Mouse (Mus musculus): ENCODE results near the gene Xpnpep1. TPM values are rescaled to one million over a fixed set of nuclear protein-coding genes. Genes with fewer than 3 reads are reported as not detected.

The Xpnpep1 gene
- total RNA-seq, 2 experiments from 2014 or later = 103 to 105 TPM

- DNase-seq = no peak
Measured at GRCm38 (mm10) chr19:53066531-53066930, 26.5 kb upstream of the Xpnpep1 start.

GRCm38 (mm10) chr19:53064972-53065361, 25.0 kb upstream of the Xpnpep1 start:
- DNase-seq = no peak

GRCm38 (mm10) chr19:53064292-53064971, 24.4 kb upstream of the Xpnpep1 start:
- no peak for DNase-seq

- no peak for DNase-seq
Measured at GRCm38 (mm10) chr19:53062046-53062445, 22.0 kb upstream of the Xpnpep1 start.

- no peak for DNase-seq
Measured at GRCm38 (mm10) chr19:53059344-53060111, 19.5 kb upstream of the Xpnpep1 start.

GRCm38 (mm10) chr19:53058726-53059334, 18.8 kb upstream of the Xpnpep1 start:
- DNase-seq = no peak

- no peak for DNase-seq
Measured at GRCm38 (mm10) chr19:53057980-53058725, 18.1 kb upstream of the Xpnpep1 start.

GRCm38 (mm10) chr19:53053355-53053754, 13.3 kb upstream of the Xpnpep1 start:
- no peak for DNase-seq

GRCm38 (mm10) chr19:53052031-53052670, 12.1 kb upstream of the Xpnpep1 start:
- DNase-seq = peak; percentile 50

- peak; percentile 59 for DNase-seq
Measured at GRCm38 (mm10) chr19:53051288-53051985, 11.4 kb upstream of the Xpnpep1 start.

GRCm38 (mm10) chr19:53050100-53050499, 10.1 kb upstream of the Xpnpep1 start:
- no peak for DNase-seq

GRCm38 (mm10) chr19:53047208-53047607, 7.2 kb upstream of the Xpnpep1 start:
- DNase-seq = peak; percentile 37

- no peak for DNase-seq
Measured at GRCm38 (mm10) chr19:53043423-53044125, 3.6 kb upstream of the Xpnpep1 start.

GRCm38 (mm10) chr19:53041570-53041969, 1.6 kb upstream of the Xpnpep1 start:
- no peak for DNase-seq

GRCm38 (mm10) chr19:53041133-53041510, 1.1 kb upstream of the Xpnpep1 start:
- DNase-seq = no peak

- DNase-seq = no peak
Measured at GRCm38 (mm10) chr19:53039090-53039489, 924 bp downstream of the Xpnpep1 start.

GRCm38 (mm10) chr19:53038435-53038938, 1.5 kb downstream of the Xpnpep1 start:
- peak; percentile 100 for DNase-seq

- no peak for DNase-seq
Measured at GRCm38 (mm10) chr19:53037925-53038419, 2.0 kb downstream of the Xpnpep1 start.

- no peak for DNase-seq
Measured at GRCm38 (mm10) chr19:53033159-53033943, 6.7 kb downstream of the Xpnpep1 start.
